Mouse (Mus musculus) heart, embryonic 14.5 days (tissue): ENCODE data around the gene Eif4e1b. TPM values are rescaled to one million over a fixed set of nuclear protein-coding genes. Genes with fewer than 3 reads are reported as not detected.

Source experiments
- ATAC-seq: fragments of 200-750 bp; cut with Nextera tagmentation; 2 replicates; pipeline ENCODE4 v1.8.0; 2017; ENCODE audit warnings: low read depth, moderate TSS enrichment; ENCODE audit not compliant: insufficient number of reproducible peaks, insufficient read depth, low FRiP score
- H3K27ac ChIP-seq, 2 experiments: fragments of 200-500 bp in 1 of 2; fragments of 300-500 bp in 1 of 2; sonication (generic) in 1 of 2; replicated peaks in 1 of 2; 2 replicates each; pipeline ENCODE4 v1.5.1; 2012 to 2014; ENCODE audit warnings: low read depth in 2 of 2, low read length in 2 of 2, control low read depth in 1 of 2, mild to moderate bottlenecking in 1 of 2, mixed read lengths in 1 of 2; ENCODE audit not compliant: control insufficient read depth in 1 of 2, insufficient read depth in 1 of 2
- H3K27me3 ChIP-seq: fragments of 300-500 bp; sonication (generic); 2 replicates; pipeline ENCODE4 v1.6.1; 2014; ENCODE audit warnings: mild to moderate bottlenecking, low read length, control low read depth; ENCODE audit not compliant: control insufficient read depth, insufficient read depth
- H3K36me3 ChIP-seq: fragments of 300-500 bp; sonication (generic); 2 replicates; pipeline ENCODE4 v1.6.1; 2014; ENCODE audit warnings: mild to moderate bottlenecking, control low read depth, low read length, mixed read lengths; ENCODE audit not compliant: control insufficient read depth, insufficient read depth
- H3K4me1 ChIP-seq, 2 experiments: fragments of 200-500 bp in 1 of 2; fragments of 300-500 bp in 1 of 2; sonication (generic) in 1 of 2; 2 replicates each; pipeline ENCODE4 v1.6.1; 2012 to 2014; ENCODE audit warnings: low read length in 2 of 2, control low read depth in 1 of 2, mixed read lengths in 1 of 2; ENCODE audit not compliant: control insufficient read depth in 2 of 2, insufficient read depth in 2 of 2
- H3K4me2 ChIP-seq: fragments of 300-500 bp; sonication (generic); 2 replicates; pipeline ENCODE4 v1.6.1; 2014; ENCODE audit warnings: mild to moderate bottlenecking, low read length
- H3K4me3 ChIP-seq, 2 experiments: fragments of 200-500 bp in 1 of 2; fragments of 300-500 bp in 1 of 2; sonication (generic) in 1 of 2; 2 replicates each; pipeline ENCODE4 v1.5.1; 2012 to 2014; ENCODE audit warnings: low read length in 2 of 2, mild to moderate bottlenecking in 2 of 2, control low read depth in 1 of 2, low read depth in 1 of 2, moderate library complexity in 1 of 2; ENCODE audit not compliant: control insufficient read depth in 1 of 2, insufficient read depth in 1 of 2
- H3K9ac ChIP-seq: fragments of 300-500 bp; sonication (generic); 2 replicates; pipeline ENCODE4 v1.6.1; 2014; ENCODE audit warnings: mild to moderate bottlenecking, low read length
- H3K9me3 ChIP-seq: fragments of 300-500 bp; sonication (generic); 2 replicates; pipeline ENCODE4 v1.6.1; 2016; ENCODE audit warnings: low read length, control low read depth; ENCODE audit not compliant: control insufficient read depth
- WGBS: fragments of 180-500 bp; shearing (Covaris S2); extraction: QIAGEN DNeasy Blood & Tissue Kit; methylation state at CpG from one replicate; pipeline ENCODE4 v1.1.7; 2014; 5-methylcytosine and 5-hydroxymethylcytosine counted together
- polyA plus RNA-seq: library from polyadenylated mRNA; unstranded; fragments of >200 nt; fragmentation: Nextera tagmentation; extraction: Ambion mirVana; gene quantifications from 2 replicates; pipeline ENCODE4 v1.2.1, GENCODE M21; 2014

Gene Eif4e1b
- polyA plus RNA-seq, 1 experiment from 2014 or later, result not detected

DNA sequence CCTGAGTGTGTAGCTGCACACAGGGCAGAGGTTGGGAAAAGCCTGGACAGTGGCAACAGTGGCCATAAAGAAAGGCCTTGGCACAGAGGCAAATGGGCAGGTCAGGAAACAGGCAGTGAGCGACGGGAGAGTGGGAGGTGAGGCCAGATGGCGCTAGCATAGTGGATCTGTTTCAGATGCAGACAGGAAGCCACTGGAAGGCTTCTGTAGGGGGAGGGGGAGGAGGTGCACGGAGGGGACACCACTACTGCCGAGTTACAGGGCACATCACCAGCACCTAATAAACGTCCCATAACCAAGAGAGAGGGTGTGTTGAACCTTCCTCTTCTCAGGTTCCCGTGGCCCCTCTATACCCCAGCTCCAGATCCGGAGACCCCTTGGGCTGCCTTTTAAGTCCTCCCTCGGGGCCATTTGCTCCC, 53.7 kb downstream of the Eif4e1b start:
- Histone ChIP-seq H3K27ac (no peak overlapping the region), H3K4me2 (no peak overlapping the region), H3K4me1 (no peaks in the 10 kb centered on the region; a peak in 1 of 4 replicates), H3K9ac (no peak overlapping the region), H3K9me3 (0 out of 2 replicates have a peak, but pooled peaks cover 9% of the 10 kb centered on the region), H3K27me3 (peaks cover 9% of the 10 kb centered on the region; the same call in 1 of the 2 replicates), H3K4me3 (no peak overlapping the region), H3K36me3 (no peaks in the 10 kb centered on the region)
- 10% methylated on average over 9 of the region's 9 CpGs for WGBS
- ATAC-seq, result no peak

Other genes with a start within 250 kb of the Eif4e1b start
- 123 and 128 TPM in 2 replicates for gene 4833439L19Rik, start 218.6 kb upstream of the Eif4e1b start, polyA plus RNA-seq
- gene Arl10, start 209.0 kb upstream of the Eif4e1b start, polyA plus RNA-seq, result 16.1 and 19.2 TPM in 2 replicates
- gene Nop16, start 193.9 kb upstream of the Eif4e1b start, polyA plus RNA-seq, result 46.5 and 48.9 TPM in 2 replicates
- 318 and 319 TPM in 2 replicates for gene Higd2a, start 193.8 kb upstream of the Eif4e1b start, polyA plus RNA-seq
- 37.9 and 45.0 TPM in 2 replicates for gene Cltb, start 172.7 kb upstream of the Eif4e1b start, polyA plus RNA-seq
- gene Faf2, start 162.2 kb upstream of the Eif4e1b start, polyA plus RNA-seq, result 57.1 and 64.4 TPM in 2 replicates
- 52.1 and 60.2 TPM in 2 replicates for gene Rnf44, start 90.1 kb upstream of the Eif4e1b start, polyA plus RNA-seq
- not detected in 2 replicates for gene Cdhr2, start 82.5 kb upstream of the Eif4e1b start, polyA plus RNA-seq
- 0.08 and 0.12 TPM in 2 replicates for gene Gprin1, start 34.1 kb upstream of the Eif4e1b start, polyA plus RNA-seq
- not detected in 2 replicates for gene Sncb, start 17.4 kb upstream of the Eif4e1b start, polyA plus RNA-seq
- 3.5 and 4.2 TPM in 2 replicates for gene Tspan17, start 5.4 kb downstream of the Eif4e1b start, polyA plus RNA-seq
- gene Unc5a, start 165.4 kb downstream of the Eif4e1b start, polyA plus RNA-seq, result 2.3 and 2.7 TPM in 2 replicates
- gene Hk3, start 237.4 kb downstream of the Eif4e1b start, polyA plus RNA-seq, result 0.72 and 1.0 TPM in 2 replicates